Mouse (Mus musculus) stomach, postnatal 0 days (tissue): ENCODE results near the gene Gm20521.

Experiments
- CTCF ChIP-seq: IDR thresholded peaks from 2 replicates; pipeline ENCODE4 v1.5.1; 2016; ENCODE audit warnings: antibody characterized with exemption, low read depth, mild to moderate bottlenecking, moderate library complexity
- EP300 ChIP-seq: optimal IDR thresholded peaks from 2 replicates; pipeline ENCODE3; 2016; ENCODE audit warnings: antibody characterized with exemption

DNA sequence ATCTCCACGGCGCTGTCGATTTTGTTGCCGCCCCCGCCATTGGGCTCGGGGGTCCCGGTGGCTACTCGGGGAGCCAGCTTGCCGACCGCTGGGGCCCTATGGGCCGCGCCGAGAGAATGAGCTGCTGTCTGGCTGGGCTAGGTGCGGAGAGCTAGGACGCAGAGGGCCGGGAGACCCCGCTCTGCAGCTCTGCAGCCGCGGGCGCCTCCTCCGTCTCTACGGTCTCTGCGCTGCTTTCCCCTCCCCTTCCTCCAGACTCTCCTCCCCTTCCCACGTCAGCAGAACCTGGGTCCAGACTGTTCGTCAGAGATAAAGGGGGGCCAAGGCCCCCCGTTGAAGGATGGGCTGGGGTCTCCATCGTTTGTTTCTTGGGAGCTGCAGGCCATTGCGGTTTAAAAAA lies 29.6 kb downstream of the Gm20521 start, which contains the start of gene Slc22a17:
- TF ChIP-seq CTCF = no peak
- TF ChIP-seq EP300 = no peak
